Mouse (Mus musculus) intestine, embryonic 14.5 days (tissue): Measurements from ENCODE around the gene Coasy. TPM values are rescaled to one million over a fixed set of nuclear protein-coding genes. Genes with fewer than 3 reads are reported as not detected.
"Not testable (repeated sequence)": the region's sequence is repeated elsewhere in the genome, so short reads cannot be mapped to it uniquely, and the experiment has no call there.

Experiments
- ATAC-seq: fragments of 200-750 bp; cut with Nextera tagmentation; replicated peaks from 2 replicates; pipeline ENCODE4 v1.8.0; 2017; ENCODE audit warnings: low read depth, moderate number of reproducible peaks, moderate TSS enrichment, moderate library complexity; ENCODE audit not compliant: low FRiP score, low TSS enrichment
- DNase-seq: peaks from one replicate; pipeline ENCODE4 v3.0.0-alpha.2; 2018; ENCODE audit warnings: low spot score
- H3K27ac ChIP-seq: fragments of 300-500 bp; sonication (generic); 2 replicates; pipeline ENCODE4 v1.5.1; 2014; ENCODE audit warnings: low read depth, mild to moderate bottlenecking, control low read depth
- H3K27me3 ChIP-seq: fragments of 300-500 bp; sonication (generic); replicated peaks from 2 replicates; pipeline ENCODE4 v1.6.1; 2014; ENCODE audit warnings: low read length, control low read depth; ENCODE audit not compliant: control insufficient read depth, insufficient read depth
- H3K36me3 ChIP-seq: fragments of 300-500 bp; sonication (generic); 2 replicates; pipeline ENCODE4 v1.6.1; 2014; ENCODE audit warnings: low read length, control low read depth; ENCODE audit not compliant: control insufficient read depth, insufficient read depth
- H3K4me1 ChIP-seq: fragments of 300-500 bp; sonication (generic); replicated peaks from 2 replicates; pipeline ENCODE4 v1.6.1; 2014; ENCODE audit warnings: low read length, control low read depth, mixed read lengths; ENCODE audit not compliant: control insufficient read depth, insufficient read depth
- H3K4me2 ChIP-seq: fragments of 300-500 bp; sonication (generic); 2 replicates; pipeline ENCODE4 v1.6.1; 2014; ENCODE audit warnings: low read length
- H3K4me3 ChIP-seq: fragments of 300-500 bp; sonication (generic); 2 replicates; pipeline ENCODE4 v1.5.1; 2014; ENCODE audit warnings: low read depth, low read length, control low read depth, mixed read lengths
- H3K9ac ChIP-seq: fragments of 300-500 bp; sonication (generic); 2 replicates; pipeline ENCODE4 v1.6.1; 2014; ENCODE audit warnings: mild to moderate bottlenecking, low read length
- H3K9me3 ChIP-seq: fragments of 300-500 bp; sonication (generic); 2 replicates; pipeline ENCODE4 v1.6.1; 2016; ENCODE audit warnings: low read length, control low read depth; ENCODE audit not compliant: control insufficient read depth
- WGBS: fragments of 180-500 bp; shearing (Covaris S2); extraction: QIAGEN DNeasy Blood & Tissue Kit; methylation state at CpG from one replicate; pipeline ENCODE4 v1.1.7; 2014; 5-methylcytosine and 5-hydroxymethylcytosine counted together
- polyA plus RNA-seq: library from polyadenylated mRNA; unstranded; fragments of >200 nt; fragmentation: Nextera tagmentation; extraction: Ambion mirVana; gene quantifications from 2 replicates; pipeline ENCODE4 v1.2.1, GENCODE M21; 2014

The Coasy gene
- polyA plus RNA-seq, 1 experiment from 2014 or later = 39.7 TPM

DNA sequence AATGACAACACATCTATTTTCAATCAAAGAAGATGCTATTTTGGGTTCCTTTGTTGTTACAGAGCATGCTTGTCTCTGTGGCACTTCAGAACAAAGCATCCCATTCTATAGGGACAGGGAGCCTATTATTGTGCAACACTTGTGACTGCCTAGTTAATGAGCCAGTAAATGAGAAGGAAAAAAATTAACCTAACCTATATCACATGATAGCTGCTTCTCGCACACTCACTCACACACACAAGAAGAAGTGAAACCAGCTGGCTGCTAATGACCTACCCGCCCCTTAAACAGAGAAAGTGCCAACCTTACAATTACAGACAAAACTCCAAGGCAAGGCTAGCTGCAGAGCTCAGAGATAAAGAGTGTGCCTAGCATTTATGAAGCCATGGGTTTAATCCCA lies 33.2 kb downstream of the Coasy start:
- Histone ChIP-seq H3K4me1 (peaks cover 13% of the 10 kb centered on the region), H3K4me2 (no peak overlapping the region), H3K27ac (no peak overlapping the region), H3K9ac (no peak overlapping the region), H3K9me3 (no peaks in the 10 kb centered on the region), H3K36me3 (peaks cover 7% of the 10 kb centered on the region; the same call in 1 of the 2 replicates), H3K4me3 (no peak overlapping the region), H3K27me3 (no peaks in the 10 kb centered on the region)
- ATAC-seq (no peak), DNase-seq (no peak)
- WGBS = 82% methylated on average over 2 of the region's 2 CpGs

DNA sequence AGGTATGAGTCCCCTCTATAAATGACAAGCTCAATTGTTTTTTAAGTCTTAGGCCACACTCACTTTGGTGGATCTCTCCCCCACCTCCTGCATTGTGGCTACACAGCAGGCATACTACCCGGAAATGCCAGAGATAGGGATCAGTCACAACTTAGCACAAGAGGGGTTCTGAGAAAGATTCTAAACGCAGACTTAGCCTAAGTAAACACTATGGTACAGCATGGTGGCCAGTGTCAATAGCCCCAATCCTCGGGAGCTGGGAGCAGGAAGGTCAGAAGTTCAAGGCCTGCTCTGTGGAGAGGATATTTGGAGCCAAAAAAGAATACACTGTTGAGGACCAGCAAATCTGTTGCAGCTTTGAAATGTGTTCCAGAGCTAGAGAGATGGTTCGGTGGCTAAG lies 35.7 kb downstream of the Coasy start:
- no peak overlapping the region for H3K27ac ChIP-seq
- ATAC-seq (no peak), DNase-seq (no peak)
- H3K4me1 ChIP-seq = peaks cover 20% of the 10 kb centered on the region
- peak overlapping the region; percentile 94 for H3K4me2 ChIP-seq
- peaks cover 16% of the 10 kb centered on the region for H3K36me3 ChIP-seq
- H3K9me3 ChIP-seq = no peaks in the 10 kb centered on the region
- no peaks in the 10 kb centered on the region for H3K27me3 ChIP-seq
- peak overlapping the region; percentile 73; the same call in 1 of the 2 replicates for H3K9ac ChIP-seq
- WGBS = 26% methylated on average over 4 of the region's 4 CpGs
- peak overlapping the region; percentile 95 for H3K4me3 ChIP-seq

DNA sequence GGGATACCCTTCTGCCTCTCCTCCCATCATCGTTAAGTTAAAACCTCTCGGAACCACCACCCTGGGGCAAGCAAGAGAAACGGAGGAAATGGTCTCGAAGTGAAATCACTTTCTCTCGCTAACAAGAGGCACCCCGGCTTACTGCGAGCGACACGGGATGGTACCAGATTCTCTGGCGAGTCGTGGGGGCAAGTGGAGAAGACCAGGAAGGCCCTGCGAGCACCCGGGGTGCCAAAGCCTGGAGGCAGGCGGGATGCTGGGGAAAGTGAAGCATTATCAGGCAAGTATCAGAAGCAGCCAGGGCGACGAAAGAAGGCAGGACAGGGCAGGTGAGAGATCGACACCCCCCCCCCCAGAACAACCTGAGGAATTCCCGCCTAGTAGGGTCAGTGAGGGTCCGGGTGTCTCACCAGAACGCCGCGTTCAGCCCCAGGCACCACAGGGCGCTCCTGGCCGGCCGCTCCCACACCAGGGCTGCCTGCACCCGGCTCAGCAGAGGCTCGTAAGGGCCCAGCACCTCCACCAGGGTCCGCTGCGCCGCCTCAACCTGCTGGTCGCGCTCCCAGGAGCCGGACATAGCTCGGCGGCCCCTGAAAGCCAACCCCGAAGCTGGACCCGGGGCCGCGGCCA lies 36.9 kb downstream of the Coasy start:
- H3K9ac ChIP-seq = peak overlapping the region; percentile 73
- peak overlapping the region; percentile 94 for H3K4me2 ChIP-seq
- peak overlapping the region; percentile 95 for H3K4me3 ChIP-seq
- DNase-seq (peak; percentile 60), ATAC-seq (peak; percentile 79)
- WGBS = 1% methylated on average over 39 of the region's 39 CpGs
- no peaks in the 10 kb centered on the region for H3K9me3 ChIP-seq
- H3K36me3 ChIP-seq = peaks cover 26% of the 10 kb centered on the region
- H3K27me3 ChIP-seq = no peaks in the 10 kb centered on the region
- peak overlapping the region; percentile 24 for H3K27ac ChIP-seq
- H3K4me1 ChIP-seq = peaks cover 20% of the 10 kb centered on the region

DNA sequence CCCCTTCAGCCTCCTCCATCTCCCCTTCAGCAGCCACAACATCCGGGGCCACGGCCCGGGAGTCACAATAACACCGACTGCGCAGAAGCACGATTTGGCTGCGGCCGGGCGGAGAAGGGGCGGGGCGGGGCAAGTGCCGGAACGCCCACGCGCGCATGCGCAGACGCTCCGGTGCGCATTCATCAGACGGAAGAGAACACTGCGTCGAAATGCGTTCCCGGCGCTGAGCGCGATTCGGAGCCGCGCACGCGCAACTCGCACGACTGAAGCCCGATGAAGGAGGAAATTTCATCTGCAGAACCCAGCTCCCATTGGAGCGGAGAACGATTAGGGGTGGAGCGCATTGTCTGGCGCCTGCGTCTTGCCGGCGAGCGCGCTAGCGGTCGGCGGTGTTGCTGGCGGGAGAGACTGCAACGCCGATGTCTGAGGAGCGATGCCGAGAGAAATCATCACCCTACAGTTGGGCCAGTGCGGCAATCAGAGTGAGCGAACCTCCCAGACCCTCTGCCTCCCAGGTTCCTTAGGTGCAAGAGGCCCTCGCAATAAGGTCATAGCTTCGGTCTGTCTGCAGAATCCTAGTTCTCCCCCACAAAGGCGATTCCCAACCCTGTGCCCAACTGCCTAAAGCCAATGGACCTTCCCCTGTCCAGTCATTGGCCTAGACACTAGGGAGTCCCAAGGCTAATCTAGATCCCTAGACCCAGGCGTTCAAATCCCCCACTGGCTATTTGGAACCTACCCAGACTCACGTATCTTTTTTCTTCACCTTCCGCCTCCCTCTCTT lies 37.6 kb downstream of the Coasy start, which contains the start of the genes Retreg3 and Tubg1:
Gene Retreg3 (minus strand): TSS at position 133 of the 784 bp plus-strand sequence.
Gene Tubg1 (plus strand): TSS at position 178 of the 784 bp plus-strand sequence.
- DNase-seq = peak; percentile 98
- ATAC-seq = peak; percentile 96
- Histone ChIP-seq H3K36me3 (peaks cover 30% of the 10 kb centered on the region), H3K4me1 (peaks cover 20% of the 10 kb centered on the region), H3K4me3 (peak within 1 kb of the TSS; percentile 95), H3K9me3 (no peaks in the 10 kb centered on the region), H3K27ac (peak within 1 kb of the TSS; percentile 79), H3K4me2 (peak within 1 kb of the TSS; percentile 94), H3K27me3 (no peaks in the 10 kb centered on the region), H3K9ac (peak within 1 kb of the TSS; percentile 79)
- WGBS = under 1% methylated on average over 61 of the region's 61 CpGs

DNA sequence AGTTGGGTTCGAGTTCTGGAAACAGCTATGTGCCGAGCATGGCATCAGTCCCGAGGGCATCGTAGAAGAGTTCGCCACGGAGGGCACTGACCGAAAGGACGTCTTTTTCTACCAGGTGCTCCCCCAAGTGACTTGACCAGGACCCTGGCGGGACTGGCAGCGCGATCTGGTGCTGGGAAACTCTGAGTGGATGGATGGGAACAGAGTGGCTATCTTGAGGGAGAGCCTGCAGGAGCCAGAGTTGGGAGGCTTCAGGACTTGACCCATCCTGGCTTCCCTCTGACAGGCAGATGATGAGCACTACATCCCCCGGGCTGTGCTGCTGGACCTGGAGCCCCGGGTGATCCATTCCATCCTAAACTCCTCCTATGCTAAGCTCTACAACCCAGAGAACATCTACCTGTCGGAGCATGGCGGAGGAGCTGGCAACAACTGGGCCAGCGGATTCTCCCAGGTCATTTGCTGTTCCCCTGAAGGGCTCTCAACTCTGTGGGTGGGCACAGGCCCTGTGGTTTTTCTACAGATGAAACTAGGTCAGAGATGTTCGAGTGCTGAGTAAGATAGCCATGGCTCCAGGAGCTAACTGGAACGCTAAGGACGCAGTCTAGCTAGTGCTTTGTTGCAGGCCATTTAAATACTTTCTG lies 38.3 kb downstream of the Coasy start:
- H3K27me3 ChIP-seq = no peaks in the 10 kb centered on the region
- H3K27ac ChIP-seq = peak overlapping the region; percentile 79
- DNase-seq = no peak
- H3K4me1 ChIP-seq = peaks cover 20% of the 10 kb centered on the region
- peak overlapping the region; percentile 77 for H3K4me2 ChIP-seq
- peak overlapping the region; percentile 95 for H3K4me3 ChIP-seq
- ATAC-seq = no peak
- 27% methylated on average over 19 of the region's 19 CpGs for WGBS
- peaks cover 35% of the 10 kb centered on the region for H3K36me3 ChIP-seq
- peak overlapping the region; percentile 79 for H3K9ac ChIP-seq
- no peaks in the 10 kb centered on the region for H3K9me3 ChIP-seq

DNA sequence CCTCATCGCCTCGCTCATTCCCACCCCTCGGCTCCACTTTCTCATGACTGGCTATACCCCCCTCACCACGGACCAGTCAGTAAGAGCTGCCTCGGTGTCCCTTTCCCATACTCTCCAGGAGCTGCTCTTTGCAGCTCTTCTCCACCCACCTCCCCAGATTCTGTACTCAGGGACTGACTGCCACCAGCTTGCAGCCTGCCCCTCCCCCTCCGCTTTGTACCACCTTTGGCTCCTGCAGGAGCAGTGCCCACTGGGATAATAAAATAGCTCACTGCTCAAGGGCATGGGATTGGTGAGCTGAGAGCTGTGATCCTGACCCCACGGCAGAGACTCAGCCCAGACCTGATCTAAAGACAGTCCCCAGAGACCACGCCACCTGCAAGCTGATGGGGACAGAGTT lies 42.1 kb downstream of the Coasy start:
- 94% methylated on average over 8 of the region's 8 CpGs for WGBS
- H3K4me2 ChIP-seq, DNase-seq, H3K27me3 ChIP-seq, H3K9ac ChIP-seq, ATAC-seq, H3K9me3 ChIP-seq, H3K4me3 ChIP-seq, H3K27ac ChIP-seq, H3K4me1 ChIP-seq: not testable (repeated sequence)
- peaks cover 41% of the 10 kb centered on the region for H3K36me3 ChIP-seq

DNA sequence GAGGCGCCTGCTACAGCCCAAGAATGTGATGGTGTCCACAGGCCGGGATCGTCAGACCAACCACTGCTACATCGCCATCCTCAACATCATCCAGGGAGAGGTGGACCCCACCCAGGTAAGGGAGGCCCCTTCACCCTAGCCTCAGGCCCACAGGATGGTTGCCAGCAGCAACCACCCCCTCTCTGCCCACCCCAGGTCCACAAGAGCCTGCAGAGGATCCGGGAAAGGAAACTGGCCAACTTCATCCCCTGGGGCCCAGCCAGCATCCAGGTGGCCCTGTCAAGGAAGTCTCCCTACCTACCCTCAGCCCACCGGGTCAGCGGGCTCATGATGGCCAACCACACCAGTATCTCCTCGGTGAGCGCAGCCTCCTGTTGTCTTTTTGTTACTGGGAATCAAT lies 42.6 kb downstream of the Coasy start:
- peaks cover 41% of the 10 kb centered on the region for H3K36me3 ChIP-seq
- not testable (repeated sequence) for H3K4me1 ChIP-seq, H3K4me2 ChIP-seq, H3K27ac ChIP-seq, H3K4me3 ChIP-seq, DNase-seq, H3K9ac ChIP-seq, H3K9me3 ChIP-seq, ATAC-seq, H3K27me3 ChIP-seq
- WGBS = 94% methylated on average over 9 of the region's 9 CpGs

DNA sequence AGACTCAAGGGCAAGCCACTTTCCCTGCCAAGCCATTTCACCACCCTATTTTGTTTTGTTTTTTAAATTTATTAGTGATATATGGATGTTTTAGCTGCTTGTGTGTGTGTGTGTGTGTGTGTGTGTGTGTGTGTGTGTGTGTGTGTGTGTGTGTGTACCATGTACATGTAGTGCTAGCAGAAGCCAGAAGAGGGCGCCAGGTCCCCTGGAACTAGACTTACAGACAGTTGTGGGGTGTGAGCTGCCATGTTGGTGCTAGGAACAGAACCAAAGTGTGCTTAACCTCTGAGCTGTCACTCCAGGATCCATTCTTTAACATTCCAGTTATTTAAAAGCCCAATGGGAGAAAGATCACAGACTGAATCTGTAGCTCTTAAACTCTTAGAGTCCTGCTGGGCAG lies 44.7 kb downstream of the Coasy start:
- DNase-seq (no peak), ATAC-seq (no peak)
- 0 out of 2 replicates have a peak, but pooled peaks cover 4% of the 10 kb centered on the region for H3K9me3 ChIP-seq
- no peak overlapping the region for H3K4me3 ChIP-seq
- H3K36me3 ChIP-seq = peaks cover 41% of the 10 kb centered on the region
- H3K4me1 ChIP-seq = peaks cover 4% of the 10 kb centered on the region; the same call in 1 of the 2 replicates
- no peak overlapping the region for H3K4me2 ChIP-seq
- no peaks in the 10 kb centered on the region for H3K27me3 ChIP-seq
- 56% methylated on average over 1 of the region's 1 CpGs for WGBS
- H3K9ac ChIP-seq = no peak overlapping the region
- no peak overlapping the region for H3K27ac ChIP-seq
